Mouse (Mus musculus) cortical plate, adult 2 months (tissue): ENCODE results near the gene Mapk8ip3.
A peak's percentile ranks its signal among the peaks of the same experiment; 100 is the strongest.

Source experiments
- CTCF ChIP-seq: fragments of 200-500 bp; IDR thresholded peaks from 2 replicates; pipeline ENCODE4 v1.5.1; 2011; ENCODE audit warnings: mild to moderate bottlenecking, control low read depth, low read length; ENCODE audit not compliant: insufficient read depth; ENCODE audit errors: extremely low read depth
- POLR2A ChIP-seq: fragments of 200-500 bp; IDR thresholded peaks from 2 replicates; pipeline ENCODE4 v1.6.1; 2011; ENCODE audit warnings: mild to moderate bottlenecking, low read length, control low read depth; ENCODE audit not compliant: insufficient read depth; ENCODE audit errors: extremely low read depth

DNA sequence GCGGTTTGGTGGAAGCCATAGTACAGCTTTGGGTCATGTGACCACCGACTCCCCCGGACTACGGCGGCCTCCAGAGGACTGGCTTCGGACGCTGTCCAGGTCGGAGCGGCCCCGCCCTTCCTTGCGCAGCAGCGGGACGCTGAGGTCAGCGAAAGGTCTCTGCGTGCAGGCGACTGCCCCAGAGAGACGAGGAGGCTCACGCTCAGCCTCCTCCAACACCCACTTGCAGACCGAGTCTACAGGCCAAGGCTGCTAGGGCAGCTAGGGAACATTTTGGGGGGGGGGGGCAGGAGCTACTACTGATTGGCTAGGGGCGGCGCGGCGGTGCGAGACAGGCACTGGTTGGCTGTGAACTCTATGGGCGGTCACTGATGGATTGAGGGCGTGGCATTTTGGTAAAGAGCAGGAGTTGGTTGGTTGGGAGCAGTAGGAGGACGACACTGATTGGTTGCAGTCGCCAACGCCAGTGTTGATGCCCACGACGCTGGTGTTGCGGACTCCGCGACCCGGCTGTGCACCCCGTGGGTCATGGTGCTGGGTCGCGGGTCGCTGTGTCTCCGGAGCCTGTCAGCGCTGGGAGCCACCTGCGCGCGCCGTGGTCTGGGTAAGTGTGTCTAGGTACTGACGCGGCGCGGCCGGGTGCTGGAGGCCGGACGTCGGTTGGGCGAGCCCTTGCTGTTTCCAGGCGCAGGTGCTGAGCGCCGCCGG is 86.6 kb downstream of the Mapk8ip3 start, which contains the start of gene Fahd1:
- TF ChIP-seq CTCF (no peak), POLR2A (peak; percentile 75; the same call in 1 of the 2 replicates)
